10 mouse cellular contexts compared by ENCODE assay signal in the genomic region with DNA sequence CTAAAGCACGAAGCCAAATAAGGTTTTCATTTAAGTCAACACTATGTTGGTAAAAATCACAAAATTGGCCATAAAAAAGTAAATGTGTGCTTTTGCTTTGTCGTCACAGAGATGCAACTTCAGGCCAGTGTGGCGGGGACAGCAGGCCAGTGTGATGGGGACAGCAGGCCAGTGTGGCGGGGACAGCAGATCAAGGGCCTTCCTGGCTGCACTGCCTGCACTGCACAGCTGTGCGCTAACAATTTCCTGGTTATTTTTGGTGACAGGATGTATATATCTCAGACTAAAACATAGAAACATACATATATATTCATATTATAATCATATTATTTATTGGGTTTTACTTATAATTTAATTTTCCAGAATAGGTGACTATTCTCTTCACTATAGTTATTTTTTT.
"Had no signal": no experiment of that assay in that cellular context is flagged by ENCODE, and none has a peak within 500 bp of the region (broad histone marks: within the 10 kb centered on the region; RNA-seq: fewer than 3 reads in every experiment).

No protein-coding gene starts in this region.

- H3K27me3 ChIP-seq: kidney, embryonic 15.5 days; limb, embryonic 15.5 days; liver, embryonic 12.5 days; lung, embryonic 15.5 days; neural tube, embryonic 15.5 days had no signal

- H3K27ac ChIP-seq: kidney, embryonic 15.5 days; limb, embryonic 15.5 days; liver, embryonic 12.5 days; lung, embryonic 15.5 days; neural tube, embryonic 15.5 days had no signal

- H3K4me1 ChIP-seq: kidney, embryonic 15.5 days; liver, embryonic 12.5 days; lung, embryonic 15.5 days had no signal

- H3K4me2 ChIP-seq: kidney, embryonic 15.5 days; limb, embryonic 15.5 days; liver, embryonic 12.5 days; lung, embryonic 15.5 days; neural tube, embryonic 15.5 days had no signal

- H3K9me3 ChIP-seq: kidney, embryonic 15.5 days; limb, embryonic 15.5 days; liver, embryonic 12.5 days; lung, embryonic 15.5 days; neural tube, embryonic 15.5 days had no signal

- H3K9ac ChIP-seq: kidney, embryonic 15.5 days; limb, embryonic 15.5 days; liver, embryonic 12.5 days; lung, embryonic 15.5 days; neural tube, embryonic 15.5 days had no signal

- H3K4me3 ChIP-seq: kidney, embryonic 15.5 days; left cerebral cortex, adult 2 months; limb, embryonic 15.5 days; liver, embryonic 12.5 days; lung, embryonic 15.5 days; neural tube, embryonic 15.5 days had no signal

- ATAC-seq: liver, embryonic 12.5 days had no signal

- H3K36me3 ChIP-seq: kidney, embryonic 15.5 days; limb, embryonic 15.5 days; liver, embryonic 12.5 days; lung, embryonic 15.5 days; neural tube, embryonic 15.5 days had no signal

- DNase-seq: kidney, adult 2 months; kidney, postnatal 14 days; right cerebral cortex, postnatal 25 days; thymus, postnatal 36 days had no signal
